Mouse (Mus musculus): Measurements from ENCODE around the gene Fam47e.

Gene Fam47e

DNA sequence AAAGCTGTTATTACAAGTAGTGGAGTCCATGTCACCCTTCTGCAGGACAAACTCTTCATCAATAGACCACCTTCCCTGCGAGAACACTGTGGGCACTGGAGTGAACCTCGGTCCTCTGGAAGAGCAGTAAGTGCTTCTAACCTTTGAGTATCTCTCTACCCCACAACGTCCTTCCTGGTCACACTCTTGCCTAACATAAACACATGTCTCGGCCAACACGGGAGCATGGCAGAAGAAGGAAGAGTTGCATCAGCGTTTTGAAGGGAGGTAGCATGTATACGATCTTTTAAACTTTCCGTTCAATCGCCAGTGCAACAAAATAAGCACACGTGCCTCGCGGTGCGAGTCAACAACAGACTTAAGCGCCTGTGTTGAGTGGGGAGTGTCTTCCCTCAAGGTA lies 24.7 kb downstream of the Fam47e start:
- CTCF ChIA-PET, result interaction anchor here in 1 of 4 experiments (0.6 kb wide), 1 partner anchor 91 kb away, joined by 5 read pairs; no protein-coding TSS in a partner anchor
- POLR2A ChIA-PET, result no interaction called here

DNA sequence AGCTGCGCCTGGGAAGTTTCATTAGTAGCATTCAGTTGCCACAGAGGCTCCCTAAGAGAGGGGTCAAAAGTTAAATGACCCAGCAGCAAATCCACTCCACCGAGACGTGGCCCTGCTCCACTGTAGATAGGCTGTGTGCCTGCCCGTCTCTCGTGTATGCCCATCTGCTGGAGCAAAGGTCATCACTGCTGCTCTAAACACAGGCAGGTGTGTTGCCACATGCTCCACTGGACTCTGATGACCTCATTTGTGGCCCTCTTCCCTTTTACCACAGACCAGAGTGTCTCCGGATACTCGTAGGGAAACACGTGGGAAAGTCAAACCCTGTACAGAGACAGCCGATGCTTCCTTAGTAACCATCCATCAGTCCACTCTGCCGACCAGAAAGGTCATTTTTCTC lies 31.1 kb downstream of the Fam47e start:
- POLR2A ChIA-PET, result no interaction called here
- CTCF ChIA-PET, result no interaction called here

DNA sequence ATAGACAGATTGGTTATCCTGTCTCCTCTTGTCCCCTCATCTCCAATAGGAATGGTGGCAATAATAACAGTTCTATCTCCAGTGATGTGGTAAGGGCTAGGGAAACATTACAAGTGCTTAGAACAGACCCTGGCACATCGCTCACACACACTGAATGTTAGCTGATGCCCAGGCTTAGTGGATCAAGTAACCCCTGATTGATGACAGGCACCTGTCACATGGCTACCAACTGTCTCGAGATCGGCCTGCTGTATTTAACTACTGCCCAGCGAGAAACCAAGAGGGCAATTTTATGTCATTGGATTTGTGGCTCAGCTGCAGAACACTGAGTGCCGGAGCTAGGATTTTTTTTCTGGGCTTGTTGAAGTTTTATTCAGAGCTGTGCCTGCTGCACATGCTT lies 40.2 kb downstream of the Fam47e start:
- CTCF ChIA-PET, result interaction anchor here in 2 of 4 experiments (0.5 to 0.9 kb wide), 2 partner anchors 197 to 214 kb away, joined by 3 to 8 read pairs; no protein-coding TSS in a partner anchor
- POLR2A ChIA-PET, result no interaction called here

DNA sequence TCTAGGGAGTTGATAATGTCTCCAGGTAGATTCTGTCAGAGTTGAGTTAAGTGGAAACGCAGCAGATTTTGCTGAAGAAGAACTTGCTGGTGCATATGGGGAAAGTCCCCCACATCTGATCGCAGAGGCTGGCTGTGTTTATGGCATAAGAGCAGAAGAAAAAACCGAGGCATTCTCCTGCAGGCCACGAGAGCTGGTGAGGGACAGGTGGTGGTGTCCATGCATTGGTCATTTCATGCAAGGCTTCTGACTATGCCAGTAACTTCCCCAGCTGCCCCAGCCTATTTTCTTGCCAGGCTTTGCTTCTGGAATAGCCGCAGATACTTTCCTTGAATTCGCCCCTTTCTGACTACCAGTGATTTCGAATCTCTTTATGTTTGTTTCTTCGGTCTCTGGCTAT lies 42.0 kb downstream of the Fam47e start:
- CTCF ChIA-PET, result interaction anchor here in 1 of 4 experiments (0.6 kb wide), 1 partner anchor 66 kb away, joined by 5 read pairs; no protein-coding TSS in a partner anchor

DNA sequence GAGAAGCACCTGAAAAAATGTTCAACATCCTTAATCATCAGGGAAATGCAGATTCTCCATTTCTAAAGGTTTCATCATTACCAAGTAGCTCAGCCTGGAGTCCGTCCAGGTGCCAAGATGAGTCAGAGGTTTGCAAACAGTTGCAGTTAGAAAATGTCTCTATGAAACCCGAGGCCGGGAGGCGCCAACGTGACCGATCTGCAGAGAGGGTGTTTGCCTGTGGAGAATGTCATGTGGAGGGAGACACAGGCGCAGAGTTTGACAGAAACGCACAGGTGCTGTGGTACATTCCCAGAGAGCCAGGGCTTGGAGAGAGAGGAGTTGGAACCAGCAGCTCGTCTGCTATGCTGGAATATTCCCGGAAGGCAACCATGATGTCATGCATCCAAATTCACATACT lies 44.2 kb downstream of the Fam47e start:
- CTCF ChIA-PET, result interaction anchor here in 1 of 4 experiments (0.9 kb wide), 1 partner anchor 10 kb away, joined by 3 read pairs; no protein-coding TSS in a partner anchor
- POLR2A ChIA-PET, result no interaction called here

More for the DNA sequence above, 42.0 kb downstream of the Fam47e start:
- POLR2A ChIA-PET, result interaction anchor here in 2 of 4 experiments (0.5 to 0.7 kb wide), 2 partner anchors 391 to 497 kb away, joined by 3 read pairs; no protein-coding TSS in a partner anchor

DNA sequence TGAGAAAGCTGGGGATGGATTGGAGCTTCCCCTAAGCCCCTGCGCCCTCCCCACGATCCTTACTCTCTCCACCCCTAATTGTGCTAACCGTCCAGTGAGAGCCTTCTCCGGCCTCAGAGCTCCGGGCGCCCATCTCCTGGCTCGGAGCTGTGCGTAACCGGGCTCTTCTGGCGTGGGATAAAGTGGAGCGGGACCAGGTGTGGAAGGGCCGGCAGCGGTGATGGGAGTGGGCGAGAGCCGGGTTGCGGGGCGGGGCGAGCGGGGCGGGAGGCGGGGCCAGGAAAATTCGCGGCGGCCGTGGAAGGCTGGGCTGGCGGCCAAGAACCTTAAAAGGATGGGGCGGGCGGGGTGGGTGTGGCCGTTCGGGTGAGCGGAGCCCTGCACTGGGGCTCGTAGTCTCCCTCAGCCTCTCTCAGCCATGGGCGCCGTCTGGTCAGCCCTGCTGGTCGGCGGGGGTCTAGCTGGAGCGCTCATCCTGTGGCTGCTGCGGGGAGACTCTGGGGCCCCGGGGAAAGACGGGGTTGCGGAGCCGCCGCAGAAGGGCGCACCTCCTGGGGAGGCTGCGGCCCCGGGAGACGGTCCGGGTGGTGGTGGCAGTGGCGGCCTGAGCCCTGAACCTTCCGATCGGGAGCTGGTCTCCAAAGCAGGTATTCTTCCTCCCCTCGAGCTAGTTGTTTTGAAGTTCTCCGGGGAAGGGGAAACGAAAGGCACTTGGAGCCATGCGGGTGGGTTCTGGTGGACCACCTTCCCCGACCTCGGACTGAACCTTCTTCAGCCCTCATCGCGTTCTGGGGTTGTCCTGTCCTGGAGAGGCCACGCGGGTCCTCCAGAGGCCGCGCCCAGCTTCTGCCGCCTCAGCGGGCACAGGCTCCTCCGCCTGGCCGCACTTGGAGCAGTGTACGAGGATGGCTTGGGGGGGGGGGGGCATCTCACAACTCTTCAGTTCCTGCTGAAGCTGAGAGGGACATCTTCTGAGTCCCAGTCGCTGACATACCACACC lies 48.1 kb downstream of the Fam47e start, which contains the start of gene Stbd1:
Gene Stbd1, plus strand, starts transcription at position 351 of the 1,000 bp plus-strand sequence.
- CTCF ChIA-PET, result interaction anchor here in 3 of 4 experiments (1.0 kb wide), 4 partner anchors 29 to 182 kb away, joined by 3 read pairs; no protein-coding TSS in a partner anchor
- POLR2A ChIA-PET, result interaction anchor here in 3 of 4 experiments (0.6 to 1.4 kb wide), 8 partner anchors 21 to 678 kb away, joined by 3 to 9 read pairs (median 4); partner anchors contain the start of gene Ccdc158 (in 1 of the 3)

DNA sequence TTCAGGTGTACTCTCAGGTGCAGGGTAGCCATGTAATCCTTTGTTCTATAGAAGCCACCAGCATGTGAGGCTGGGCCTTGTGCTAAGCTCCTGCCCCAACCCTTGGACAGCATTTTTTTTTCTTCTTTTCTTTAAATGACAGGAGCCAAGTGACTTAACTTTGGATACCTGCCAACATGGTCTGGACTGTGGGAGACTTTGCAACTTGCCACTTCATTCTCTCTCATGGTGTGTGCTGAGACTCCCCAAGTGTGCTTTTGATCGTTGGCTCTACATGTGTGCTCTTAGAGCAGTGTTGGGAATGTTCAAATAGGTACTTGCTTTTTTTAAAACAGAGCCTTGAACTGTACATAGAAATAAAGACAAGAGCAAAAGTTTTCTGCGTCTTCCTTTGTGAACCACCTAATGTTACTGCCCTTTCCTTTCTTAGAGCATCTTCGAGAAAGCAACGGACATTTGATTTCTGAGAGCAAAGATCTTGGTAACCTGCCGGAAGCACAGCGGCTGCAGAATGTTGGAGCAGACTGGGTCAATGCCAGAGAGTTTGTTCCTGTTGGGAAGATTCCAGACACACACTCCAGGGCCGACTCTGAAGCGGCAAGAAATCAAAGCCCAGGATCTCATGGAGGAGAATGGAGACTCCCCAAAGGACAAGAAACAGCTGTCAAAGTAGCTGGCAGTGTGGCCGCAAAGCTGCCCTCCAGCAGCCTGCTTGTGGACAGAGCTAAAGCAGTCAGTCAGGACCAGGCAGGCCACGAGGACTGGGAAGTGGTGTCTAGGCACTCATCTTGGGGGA lies 49.8 kb downstream of the Fam47e start:
- ChIA-PET CTCF (interaction anchor here in 2 of 4 experiments (0.5 to 1.1 kb wide), 4 partner anchors 29 to 350 kb away, joined by 3 read pairs; partner anchors contain the start of gene Fam47e (in 1 of the 2)), POLR2A (no interaction called here)

DNA sequence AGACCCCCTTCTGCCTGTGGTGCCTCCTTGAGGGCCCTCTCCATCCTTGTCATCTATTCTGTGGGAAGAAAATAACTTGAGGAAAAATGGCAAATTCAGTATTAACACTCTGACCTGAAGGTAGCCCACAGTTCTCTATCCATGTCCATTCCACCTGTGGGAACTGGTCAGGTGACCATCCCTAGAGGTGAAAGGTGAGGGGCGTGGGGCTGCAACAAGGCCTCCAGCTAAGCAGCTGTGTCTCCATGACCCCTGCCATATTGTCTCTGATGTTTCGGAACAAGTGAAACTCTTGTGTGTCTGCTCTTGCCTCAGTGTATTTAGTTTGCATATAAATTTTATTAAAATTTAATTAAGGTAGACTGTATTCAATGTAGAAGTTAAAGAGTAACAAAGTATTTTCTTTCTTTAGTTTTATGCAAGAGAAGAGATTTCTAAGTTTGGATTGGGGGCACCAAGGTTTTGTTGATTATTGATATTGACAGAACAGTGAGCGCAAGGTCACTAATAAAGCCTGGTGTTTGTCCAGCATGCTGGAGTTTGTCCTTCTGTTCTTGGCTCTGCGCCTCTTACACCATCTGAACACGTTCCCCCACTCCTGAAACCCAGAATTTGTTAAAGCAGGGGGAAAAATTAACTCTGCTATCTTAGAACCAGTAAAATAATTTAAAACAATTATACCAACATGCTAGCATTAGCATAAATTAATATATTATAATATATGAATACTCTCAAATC lies 52.8 kb downstream of the Fam47e start:
- POLR2A ChIA-PET, result no interaction called here
- CTCF ChIA-PET, result interaction anchor here in 1 of 4 experiments (0.6 kb wide), 1 partner anchor 14 kb away, joined by 4 read pairs; no protein-coding TSS in a partner anchor

DNA sequence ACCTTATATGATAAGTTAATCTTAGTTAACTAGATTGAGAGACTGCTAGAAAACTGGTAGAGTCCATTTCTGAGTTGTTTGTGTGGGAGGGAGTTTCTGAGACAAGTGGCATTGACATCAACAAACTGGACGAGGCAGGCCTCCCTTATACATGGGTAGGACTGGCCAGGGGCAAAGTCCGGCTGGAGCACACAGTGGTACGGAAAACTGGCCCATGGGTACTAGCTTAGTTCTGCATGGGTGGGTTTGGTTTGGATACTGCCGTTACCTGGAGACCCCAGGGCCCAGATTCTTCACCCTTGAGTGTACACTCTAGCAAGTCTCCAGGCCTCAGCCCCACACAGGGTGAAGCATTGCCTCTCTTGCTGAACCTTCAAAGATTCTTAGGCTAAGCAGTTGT lies 57.9 kb downstream of the Fam47e start:
- ChIA-PET POLR2A (interaction anchor here in 1 of 4 experiments (1.9 kb wide), 1 partner anchor 19 kb away, joined by 4 read pairs; no protein-coding TSS in a partner anchor), CTCF (no interaction called here)

DNA sequence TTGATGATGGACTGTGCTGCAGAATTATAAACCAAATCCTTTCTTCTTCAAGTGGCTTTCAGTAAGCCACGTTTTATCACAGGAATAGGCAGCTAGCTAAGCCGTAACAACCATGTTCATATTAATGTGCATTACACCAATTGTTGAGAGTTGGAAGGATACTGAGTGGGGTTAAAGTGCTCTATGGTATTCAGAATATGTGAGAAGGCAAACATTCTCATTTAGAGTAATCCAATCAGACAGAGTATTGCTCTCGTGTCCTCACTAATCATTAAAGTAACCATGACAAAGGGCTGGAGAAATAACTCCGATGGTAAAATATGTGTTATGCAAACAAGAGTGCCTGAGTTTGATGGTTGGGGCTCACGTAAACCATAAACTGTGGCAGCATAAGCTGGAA lies 67.0 kb downstream of the Fam47e start:
- ChIA-PET POLR2A (no interaction called here), CTCF (interaction anchor here in 1 of 4 experiments (0.6 kb wide), 1 partner anchor 334 kb away, joined by 9 read pairs; no protein-coding TSS in a partner anchor)

DNA sequence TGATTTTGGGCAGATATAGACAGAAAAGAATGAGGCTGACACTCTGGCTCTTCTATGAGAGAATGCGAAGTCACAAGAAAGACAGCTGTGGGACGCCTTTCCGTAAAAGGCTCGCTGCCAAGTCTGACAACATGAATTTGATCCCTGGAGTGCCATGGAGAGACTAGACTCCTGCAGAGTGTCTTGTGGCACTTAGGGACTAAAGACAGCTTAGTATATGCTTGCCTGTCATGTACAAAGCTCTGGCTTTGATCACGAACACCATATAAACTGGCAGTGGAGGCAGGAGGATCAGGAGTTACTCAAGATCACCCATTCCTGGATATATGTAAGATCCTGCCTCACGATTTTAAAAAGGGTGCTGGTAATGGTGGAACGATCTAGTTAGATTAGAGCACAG lies 73.0 kb downstream of the Fam47e start:
- ChIA-PET POLR2A (no interaction called here), CTCF (no interaction called here)

DNA sequence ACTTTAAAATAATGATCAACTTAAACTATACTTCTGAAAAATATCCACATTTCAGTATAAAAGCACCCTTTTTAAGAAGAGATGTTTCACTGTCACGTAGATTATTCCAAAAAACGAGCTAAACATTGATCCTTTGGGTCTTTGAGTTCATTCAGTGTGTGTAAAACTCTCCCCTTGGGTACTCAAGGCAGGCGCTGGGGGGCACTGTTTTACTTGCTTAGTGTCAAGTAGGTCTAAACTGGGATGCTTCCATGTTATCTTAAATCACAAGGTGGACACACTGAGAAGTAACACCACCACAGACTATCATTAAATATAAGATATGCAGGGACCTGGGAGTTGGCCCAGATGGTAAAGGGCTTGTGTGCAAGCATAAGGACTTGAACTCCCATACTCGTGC lies 78.7 kb downstream of the Fam47e start:
- ChIA-PET CTCF (interaction anchor here in 2 of 4 experiments (0.5 to 1.5 kb wide), 8 partner anchors 8 to 533 kb away, joined by 3 to 7 read pairs (median 3); no protein-coding TSS in a partner anchor), POLR2A (interaction anchor here in 1 of 4 experiments (0.7 kb wide), 1 partner anchor 22 kb away, joined by 3 read pairs; no protein-coding TSS in a partner anchor)

DNA sequence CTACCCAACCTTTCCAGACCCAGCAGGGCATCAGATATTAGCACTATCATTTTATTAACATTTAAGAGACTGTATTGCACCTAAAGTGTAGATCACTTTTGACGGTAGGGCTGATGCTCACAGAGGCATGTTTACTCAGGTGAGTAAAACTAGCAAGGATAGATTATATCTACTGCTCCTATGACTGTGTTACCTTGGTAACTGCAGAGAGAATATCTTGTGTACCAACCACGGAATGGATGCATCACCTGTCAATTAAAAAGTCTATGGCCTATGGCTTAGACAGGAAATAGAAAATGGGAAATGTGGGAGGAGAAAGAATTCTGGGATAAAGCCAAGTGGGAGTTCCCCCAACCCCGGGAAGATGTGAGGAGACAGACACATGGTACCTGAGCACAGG lies 80.0 kb downstream of the Fam47e start:
- POLR2A ChIA-PET, result no interaction called here
- CTCF ChIA-PET, result no interaction called here

DNA sequence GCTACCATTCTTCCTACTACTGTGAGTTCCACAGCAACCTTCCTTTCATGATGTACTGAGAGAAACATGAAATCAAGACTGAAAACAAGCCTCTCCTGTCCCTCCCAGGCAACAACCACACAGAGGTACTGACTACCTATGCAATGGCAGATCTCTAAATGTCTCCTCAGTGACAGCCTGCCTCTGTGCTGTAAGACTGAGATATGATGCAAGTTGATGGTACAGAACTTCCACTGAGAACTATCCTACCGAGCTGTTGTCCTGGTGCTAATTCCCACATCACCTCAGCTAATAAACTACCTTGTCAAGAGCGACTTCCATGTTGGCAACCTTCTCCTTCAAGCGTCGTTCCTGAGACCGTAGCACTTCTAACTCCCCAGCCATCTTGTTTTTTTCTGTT lies 81.0 kb downstream of the Fam47e start:
- POLR2A ChIA-PET, result no interaction called here
- CTCF ChIA-PET, result no interaction called here

DNA sequence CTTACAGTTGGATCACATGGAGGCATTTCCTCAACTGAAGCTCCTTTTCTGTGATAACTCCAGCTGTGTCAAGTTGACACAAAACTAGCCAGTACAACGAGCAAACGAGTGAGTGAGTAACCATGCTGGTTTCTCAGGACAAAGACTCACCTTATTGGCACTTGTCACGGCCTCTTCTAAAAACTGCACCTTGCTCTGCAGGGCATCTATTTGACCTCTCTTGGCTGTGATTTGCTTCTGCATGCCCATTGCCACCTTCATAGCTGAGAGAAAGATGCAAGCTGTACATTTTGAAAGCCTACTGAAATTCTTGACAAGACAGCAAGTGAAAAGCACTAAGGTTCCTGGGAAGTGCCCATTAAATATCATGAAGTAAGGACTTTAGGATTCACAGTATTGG lies 86.0 kb downstream of the Fam47e start:
- ChIA-PET POLR2A (no interaction called here), CTCF (no interaction called here)
